Mouse (Mus musculus) E14TG2a.4 (cell line): ENCODE measurements around the gene Bpifb4.

ENCODE experiments used
- H3K27me3 ChIP-seq: 2 replicates; pipeline ENCODE4 v1.6.1; 2014; ENCODE audit warnings: low read length, control low read depth; ENCODE audit not compliant: insufficient read depth
- H3K36me3 ChIP-seq: 2 replicates; pipeline ENCODE4 v1.6.1; 2014; ENCODE audit warnings: low read length, control low read depth; ENCODE audit not compliant: insufficient read depth
- H3K4me1 ChIP-seq: replicated peaks from 2 replicates; pipeline ENCODE4 v1.6.1; 2014; ENCODE audit warnings: low read depth, low read length, control low read depth
- H3K4me3 ChIP-seq: replicated peaks from 2 replicates; pipeline ENCODE4 v1.5.1; 2014; ENCODE audit warnings: mild to moderate bottlenecking, low read length
- H3K9me3 ChIP-seq: 2 replicates; pipeline ENCODE4 v1.6.1; 2014; ENCODE audit warnings: low read length, control low read depth
- CTCF ChIP-seq: conservative IDR thresholded peaks from 2 replicates; pipeline ENCODE4 v1.5.1; 2014; ENCODE audit warnings: low read length
- NANOG ChIP-seq: IDR thresholded peaks from 2 replicates; pipeline ENCODE4 v1.6.1; 2014; ENCODE audit warnings: borderline replicate concordance, low read length, mixed read lengths
- POU5F1 ChIP-seq: IDR thresholded peaks from 2 replicates; pipeline ENCODE4 v1.6.1; 2014; ENCODE audit warnings: low read length, borderline replicate concordance

Bpifb4 gene

GRCm38 (mm10) chr2:153970221-153970620 lies 32.2 kb downstream of the Bpifb4 start:
- H3K4me3 ChIP-seq = no peak overlapping the region
- no peak for TF ChIP-seq CTCF
- no peaks in the 10 kb centered on the region for H3K27me3 ChIP-seq
- H3K4me1 ChIP-seq = no peaks in the 10 kb centered on the region
- no peaks in the 10 kb centered on the region for H3K36me3 ChIP-seq
- H3K9me3 ChIP-seq = no peaks in the 10 kb centered on the region

- no peak for TF ChIP-seq NANOG
- no peak for TF ChIP-seq POU5F1
- TF ChIP-seq CTCF = no peak
- Histone ChIP-seq H3K4me3 (no peak within 1 kb of the TSS), H3K36me3 (no peaks in the 10 kb centered on the region), H3K27me3 (no peaks in the 10 kb centered on the region), H3K9me3 (no peaks in the 10 kb centered on the region), H3K4me1 (no peaks in the 10 kb centered on the region)
Measured at GRCm38 (mm10) chr2:153974582-153974981, 36.6 kb downstream of the Bpifb4 start, which contains the start of gene Bpifa6. Gene Bpifa6 (plus strand): TSS chr2:153974945.

- Histone ChIP-seq H3K4me1 (no peaks in the 10 kb centered on the region), H3K27me3 (no peaks in the 10 kb centered on the region), H3K36me3 (no peaks in the 10 kb centered on the region), H3K9me3 (no peaks in the 10 kb centered on the region), H3K4me3 (no peak overlapping the region)
- TF ChIP-seq POU5F1 (no peak), CTCF (peak; percentile 97), NANOG (no peak)
Measured at GRCm38 (mm10) chr2:153995770-153996169, 57.8 kb downstream of the Bpifb4 start.

- Histone ChIP-seq H3K9me3 (no peaks in the 10 kb centered on the region), H3K27me3 (no peaks in the 10 kb centered on the region)
- TF ChIP-seq NANOG (no peak), CTCF (no peak), POU5F1 (no peak)
Measured at GRCm38 (mm10) chr2:154000501-154000900, 62.5 kb downstream of the Bpifb4 start.

GRCm38 (mm10) chr2:154001056-154001455 lies 63.0 kb downstream of the Bpifb4 start:
- H3K4me3 ChIP-seq = no peak overlapping the region
- TF ChIP-seq POU5F1 (no peak), CTCF (no peak), NANOG (no peak)
- no peaks in the 10 kb centered on the region for H3K27me3 ChIP-seq
- H3K9me3 ChIP-seq = no peaks in the 10 kb centered on the region
- peaks cover 5% of the 10 kb centered on the region; the same call in 1 of the 2 replicates for H3K4me1 ChIP-seq
- H3K36me3 ChIP-seq = no peaks in the 10 kb centered on the region

More at GRCm38 (mm10) chr2:154000501-154000900, 62.5 kb downstream of the Bpifb4 start:
- H3K4me1 ChIP-seq = peaks cover 5% of the 10 kb centered on the region; the same call in 1 of the 2 replicates
- H3K36me3 ChIP-seq = no peaks in the 10 kb centered on the region
- H3K4me3 ChIP-seq = no peak overlapping the region

GRCm38 (mm10) chr2:154004456-154004855 lies 66.4 kb downstream of the Bpifb4 start:
- H3K9me3 ChIP-seq = no peaks in the 10 kb centered on the region
- no peaks in the 10 kb centered on the region for H3K27me3 ChIP-seq
- no peaks in the 10 kb centered on the region for H3K36me3 ChIP-seq
- no peak overlapping the region for H3K4me3 ChIP-seq
- TF ChIP-seq NANOG (no peak), POU5F1 (no peak), CTCF (no peak)
- H3K4me1 ChIP-seq = peaks cover 5% of the 10 kb centered on the region; the same call in 1 of the 2 replicates

GRCm38 (mm10) chr2:154005094-154005493 lies 67.1 kb downstream of the Bpifb4 start:
- TF ChIP-seq POU5F1 (no peak), CTCF (no peak), NANOG (no peak)
- H3K27me3 ChIP-seq = no peaks in the 10 kb centered on the region
- no peaks in the 10 kb centered on the region for H3K9me3 ChIP-seq
- H3K36me3 ChIP-seq = no peaks in the 10 kb centered on the region
- peaks cover 5% of the 10 kb centered on the region; the same call in 1 of the 2 replicates for H3K4me1 ChIP-seq
- no peak overlapping the region for H3K4me3 ChIP-seq

- no peak for TF ChIP-seq NANOG
- TF ChIP-seq CTCF = no peak
- no peak for TF ChIP-seq POU5F1
- no peak overlapping the region for H3K4me3 ChIP-seq
- H3K4me1 ChIP-seq = peaks cover 5% of the 10 kb centered on the region; the same call in 1 of the 2 replicates
- no peaks in the 10 kb centered on the region for H3K27me3 ChIP-seq
- no peaks in the 10 kb centered on the region for H3K36me3 ChIP-seq
- H3K9me3 ChIP-seq = no peaks in the 10 kb centered on the region
Measured at GRCm38 (mm10) chr2:154005734-154006133, 67.7 kb downstream of the Bpifb4 start.

GRCm38 (mm10) chr2:154006331-154006730 lies 68.3 kb downstream of the Bpifb4 start:
- no peak for TF ChIP-seq NANOG
- 0 out of 2 replicates have a peak, but pooled peaks have one; percentile 17 for TF ChIP-seq CTCF
- no peak for TF ChIP-seq POU5F1
- no peak overlapping the region for H3K4me3 ChIP-seq
- peaks cover 5% of the 10 kb centered on the region; the same call in 1 of the 2 replicates for H3K4me1 ChIP-seq
- no peaks in the 10 kb centered on the region for H3K27me3 ChIP-seq
- H3K36me3 ChIP-seq = no peaks in the 10 kb centered on the region
- no peaks in the 10 kb centered on the region for H3K9me3 ChIP-seq
